Mouse (Mus musculus) C2C12 (cell line): ENCODE data around the gene Adam10.

ENCODE experiments used
- CEBPB ChIP-seq: IDR thresholded peaks from one replicate; pipeline ENCODE4 v1.6.1; 2011; ENCODE audit warnings: low read depth, mild to moderate bottlenecking, control low read depth, moderate library complexity
- CTCF ChIP-seq: IDR thresholded peaks from one replicate; pipeline ENCODE4 v1.5.1; 2011; ENCODE audit not compliant: control insufficient read depth, insufficient read depth, insufficient read length
- FOSL1 ChIP-seq: IDR thresholded peaks from one replicate; pipeline ENCODE4 v1.8.0; 2011; ENCODE audit warnings: mild to moderate bottlenecking, low read length; ENCODE audit not compliant: poor library complexity, insufficient read depth, severe bottlenecking
- MAX ChIP-seq: IDR thresholded peaks from one replicate; pipeline ENCODE4 v1.6.1; 2011; ENCODE audit warnings: mild to moderate bottlenecking, control low read depth
- MYOD1 ChIP-seq: IDR thresholded peaks from one replicate; pipeline ENCODE4 v1.6.1; 2011; ENCODE audit warnings: low read depth; ENCODE audit not compliant: control insufficient read depth, insufficient read length
- MYOG ChIP-seq: IDR thresholded peaks from one replicate; pipeline ENCODE4 v1.6.1; 2011; ENCODE audit not compliant: control insufficient read depth, insufficient read length; ENCODE audit errors: extremely low read depth
- USF1 ChIP-seq: IDR thresholded peaks from one replicate; pipeline ENCODE4 v1.6.1; 2011; ENCODE audit warnings: low read depth, mild to moderate bottlenecking, control low read depth, moderate library complexity

GRCm38 (mm10) chr9:70658266-70658665, 20.5 kb upstream of the Adam10 start:
- no peak for TF ChIP-seq USF1
- TF ChIP-seq CTCF, result no peak
- TF ChIP-seq CEBPB, result no peak
- no peak for TF ChIP-seq MAX
- no peak for TF ChIP-seq MYOD1
- no peak for TF ChIP-seq MYOG
- TF ChIP-seq FOSL1, result no peak
